Mouse (Mus musculus) cerebellum, adult 11-12 months (tissue): ENCODE measurements at regions not wholly inside any gene's neighbourhood (a gene's known extent, or its start where the extent isn't known, plus 50 kb on each side); places are given as distances from the start of the nearest gene placed in this dataset.
"Not testable (repeated sequence)": the region's sequence is repeated elsewhere in the genome, so short reads cannot be mapped to it uniquely, and the experiment has no call there.

ENCODE experiments used
- DNase-seq: peaks from one replicate; pipeline ENCODE4 v3.0.0; 2022

DNA sequence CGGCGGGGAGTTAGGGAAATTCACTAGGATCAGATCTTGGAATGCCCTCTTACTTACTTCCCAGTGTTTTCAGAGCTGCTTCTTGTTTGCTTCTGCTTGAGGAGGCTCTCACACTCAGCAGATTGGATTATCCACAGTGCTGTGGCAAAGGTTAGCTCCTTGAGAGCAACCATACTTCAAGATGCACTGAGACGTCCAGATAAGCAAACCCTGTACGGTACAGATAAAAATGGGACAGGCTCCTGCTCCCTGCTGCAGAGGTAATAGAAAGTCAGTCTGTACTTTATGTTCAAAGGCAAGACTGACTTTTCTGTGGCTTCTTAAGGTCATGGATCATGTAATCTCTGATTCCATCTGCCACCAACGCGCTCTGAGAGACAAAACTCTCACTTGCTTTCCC lies 414.8 kb upstream of the Ptger4 start:
- DNase-seq = no peak

DNA sequence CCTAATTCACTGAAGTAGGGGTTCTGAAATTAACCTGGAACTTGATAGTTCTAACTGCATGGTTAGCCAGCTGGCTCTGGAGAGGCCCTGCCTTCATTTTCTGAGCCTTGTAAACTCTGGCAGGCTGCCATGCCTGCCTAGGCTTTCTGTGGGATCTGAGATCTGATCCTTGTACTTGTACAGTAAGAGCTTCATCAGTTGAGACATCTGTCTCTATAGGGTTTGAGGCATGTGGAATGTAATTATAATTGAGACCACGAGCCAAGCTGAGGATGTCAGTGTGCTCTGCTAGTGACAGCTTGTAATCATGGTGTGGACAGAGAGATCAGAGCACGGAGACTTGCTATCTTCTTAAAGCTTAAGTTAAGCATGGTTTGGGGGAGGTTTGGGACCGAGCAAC lies 416.8 kb upstream of the Ptger4 start:
- DNase-seq = no peak

DNA sequence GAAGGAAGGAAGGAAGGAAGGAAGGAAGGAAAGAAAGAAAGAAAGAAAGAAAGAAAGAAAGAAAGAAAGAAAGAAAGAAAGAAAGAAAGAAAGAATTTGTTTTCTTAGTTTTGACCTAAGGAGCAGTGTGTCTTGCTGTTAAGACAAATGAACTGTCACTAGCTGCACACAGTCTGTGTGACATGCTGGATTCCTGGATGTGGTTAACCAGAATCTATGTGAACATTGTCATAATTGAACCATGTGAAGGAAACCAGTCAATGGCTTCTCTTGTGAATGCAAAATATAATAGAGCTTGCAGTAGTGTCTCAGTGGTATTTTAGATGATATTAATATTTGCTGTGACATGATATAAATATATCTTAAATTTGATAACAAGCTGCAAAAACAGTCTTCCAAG lies 427.8 kb upstream of the Ptger4 start:
- no peak for DNase-seq

DNA sequence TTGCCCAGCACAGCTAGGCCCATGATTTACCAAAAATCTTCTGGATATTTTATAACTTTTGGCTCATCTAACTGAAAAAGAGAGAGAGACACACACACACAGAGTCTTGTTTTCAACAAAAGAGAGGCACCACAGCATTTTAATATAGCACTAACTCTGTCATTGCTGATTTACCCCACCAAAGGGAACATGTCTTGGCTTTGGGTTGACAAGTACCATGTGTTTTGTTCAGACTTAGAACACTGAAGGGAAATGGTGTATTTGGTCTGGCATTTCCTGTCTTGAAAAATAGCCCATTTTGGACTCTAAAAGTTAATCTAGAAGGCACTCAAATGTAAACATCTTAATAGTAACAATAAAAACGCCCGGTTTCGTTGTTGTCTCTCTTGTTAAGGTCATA lies 432.7 kb upstream of the Ptger4 start:
- DNase-seq = no peak

DNA sequence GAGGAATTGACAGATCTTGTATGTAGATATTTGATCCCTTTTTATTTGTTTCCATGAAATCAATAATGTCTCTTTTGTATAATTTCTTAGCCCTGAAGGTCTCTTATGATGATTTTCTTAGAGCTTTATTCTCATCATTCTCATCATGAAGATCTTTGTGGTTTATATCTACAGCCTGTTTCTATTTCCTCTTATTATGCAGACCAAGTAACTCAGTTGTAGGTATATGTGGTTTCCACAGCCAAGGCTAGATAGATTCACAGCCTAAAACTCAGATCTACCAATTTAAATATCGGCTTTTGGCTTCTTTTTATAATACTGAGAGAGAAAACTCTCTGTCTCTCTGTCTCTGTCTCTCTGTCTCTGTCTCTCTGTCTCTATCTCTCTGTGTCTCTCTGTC lies 449.8 kb upstream of the Ptger4 start:
- DNase-seq = no peak

DNA sequence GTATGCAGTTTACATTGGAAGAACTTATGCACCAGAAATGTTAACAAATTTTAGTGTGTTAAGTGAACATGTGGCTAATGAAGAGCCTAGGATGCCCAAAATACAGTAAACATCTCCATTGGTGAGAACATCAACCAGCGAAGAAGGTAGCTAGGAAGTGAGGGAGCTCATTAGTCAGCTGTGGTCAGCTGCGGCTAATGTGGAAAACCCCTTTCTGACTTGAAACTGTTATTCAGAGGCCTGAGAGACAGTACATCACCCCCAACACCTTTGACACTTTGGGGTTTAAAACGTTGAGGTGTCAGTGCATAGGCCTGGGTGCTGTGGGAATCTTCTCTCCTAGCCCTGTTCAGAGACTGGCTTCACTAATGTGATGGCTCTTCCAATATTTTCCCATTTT lies 451.0 kb upstream of the Ptger4 start:
- DNase-seq = no peak

DNA sequence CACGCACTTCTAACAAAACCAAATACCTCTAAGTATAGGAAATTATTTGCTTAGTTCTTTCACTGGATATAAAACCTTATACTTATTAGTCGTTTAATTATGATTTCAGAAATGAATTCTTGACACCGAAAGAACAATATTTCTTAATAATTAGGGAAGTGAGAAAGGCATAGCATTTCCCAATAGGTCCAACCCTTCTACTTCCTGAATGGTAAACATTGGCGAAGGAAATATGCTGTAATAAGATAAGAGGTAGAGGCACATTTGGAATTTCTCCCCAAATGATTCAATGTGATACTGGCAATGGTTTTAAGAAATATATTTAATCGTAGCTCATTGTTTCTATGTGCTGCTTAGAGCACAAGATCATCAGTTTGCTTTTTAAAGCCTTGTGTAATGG lies 464.5 kb upstream of the Ptger4 start:
- no peak for DNase-seq

DNA sequence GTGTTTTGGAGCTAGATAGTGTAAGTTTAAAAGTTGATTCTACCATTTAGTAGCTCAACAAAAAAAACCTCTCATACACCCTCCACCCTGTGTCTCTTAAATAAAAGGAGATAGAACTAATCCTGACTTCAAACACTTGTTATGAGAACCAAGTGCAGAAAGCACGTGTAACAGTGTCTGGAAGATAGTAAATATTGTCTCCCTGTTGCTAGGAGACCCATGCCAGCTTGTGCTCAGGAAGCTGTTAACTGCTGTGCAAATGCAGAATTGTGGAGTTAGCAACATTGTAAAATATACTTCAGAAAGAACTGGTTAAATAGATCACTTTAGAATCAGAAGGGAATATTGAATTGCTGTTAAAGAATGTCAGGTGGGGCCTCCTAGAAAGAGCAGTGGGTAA lies 496.7 kb upstream of the Ptger4 start:
- no peak for DNase-seq

DNA sequence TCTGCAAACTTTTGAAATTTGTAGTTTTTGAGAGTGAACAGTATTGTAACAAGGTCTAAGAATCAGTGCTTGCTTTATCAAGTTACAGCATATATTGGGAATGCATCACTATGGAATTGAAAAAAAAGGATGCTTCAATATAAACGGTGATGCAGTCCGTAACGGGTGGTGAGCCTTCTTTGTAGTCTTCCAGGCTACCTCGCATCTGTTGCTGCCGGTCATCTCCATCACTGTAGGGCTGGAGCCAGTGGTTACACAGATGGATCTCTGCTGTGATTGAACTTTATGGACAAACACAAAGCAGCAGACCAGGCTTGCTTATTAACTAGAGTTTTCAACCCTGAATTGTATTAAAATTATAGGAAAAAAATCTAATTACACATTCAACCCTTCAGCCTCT lies 499.9 kb upstream of the Ptger4 start:
- no peak for DNase-seq

DNA sequence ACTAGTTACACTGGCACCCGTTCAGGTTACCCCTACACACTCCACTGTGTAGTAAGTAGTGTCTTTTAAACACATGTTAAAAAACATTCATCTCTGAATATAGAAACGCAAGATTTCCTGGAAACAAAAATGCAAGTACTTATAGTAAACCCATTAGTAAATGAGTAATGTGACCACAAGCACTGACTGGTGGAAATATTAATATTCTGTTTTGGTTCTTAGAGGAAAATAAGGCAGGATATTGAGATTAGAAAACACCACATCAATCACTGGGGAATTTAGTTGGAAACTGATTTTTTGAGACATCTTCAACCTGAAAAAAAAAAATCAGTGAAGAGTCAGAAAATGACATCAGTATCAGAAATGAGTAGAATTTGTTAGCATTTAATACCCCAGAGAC lies 514.7 kb upstream of the Ptger4 start:
- DNase-seq = no peak

DNA sequence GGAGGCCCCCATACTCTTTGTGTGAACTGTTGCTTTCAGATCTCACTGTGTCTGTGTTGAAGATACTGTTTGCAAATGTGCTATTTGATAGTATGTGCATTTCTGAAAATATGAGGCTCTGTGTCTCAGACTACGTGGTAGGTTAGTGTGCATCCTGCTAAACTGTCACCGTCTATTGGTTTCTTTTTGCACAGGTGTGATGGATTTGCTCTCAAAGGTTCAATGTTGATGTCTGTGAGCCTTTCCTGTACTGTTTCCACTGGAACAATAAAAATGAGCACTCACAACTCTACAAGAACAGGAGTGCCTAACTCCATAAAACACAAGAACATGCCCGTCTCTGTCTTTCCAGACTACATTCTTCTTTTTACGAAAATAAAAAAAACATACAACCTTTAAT lies 518.2 kb upstream of the Ptger4 start:
- no peak for DNase-seq

DNA sequence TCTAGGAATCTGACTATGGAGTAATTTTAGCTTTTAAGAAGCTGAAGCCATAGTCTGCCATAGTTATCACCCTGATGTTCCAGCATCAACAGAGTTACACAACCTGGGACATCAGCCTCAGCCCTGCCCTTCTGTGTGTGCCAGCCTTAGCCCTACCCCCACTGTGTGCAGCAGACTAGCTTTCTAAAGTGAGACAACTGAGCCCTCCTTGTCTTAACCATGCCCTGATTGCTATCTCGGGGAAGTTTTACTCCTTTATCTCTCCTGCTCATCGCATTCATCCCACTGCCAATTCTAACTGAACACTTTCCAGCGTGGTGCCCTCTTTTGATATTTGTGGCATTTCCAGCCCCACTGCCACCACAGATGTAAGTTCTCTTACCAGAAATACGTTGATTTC lies 522.5 kb upstream of the Dab2 start:
- no peak for DNase-seq

DNA sequence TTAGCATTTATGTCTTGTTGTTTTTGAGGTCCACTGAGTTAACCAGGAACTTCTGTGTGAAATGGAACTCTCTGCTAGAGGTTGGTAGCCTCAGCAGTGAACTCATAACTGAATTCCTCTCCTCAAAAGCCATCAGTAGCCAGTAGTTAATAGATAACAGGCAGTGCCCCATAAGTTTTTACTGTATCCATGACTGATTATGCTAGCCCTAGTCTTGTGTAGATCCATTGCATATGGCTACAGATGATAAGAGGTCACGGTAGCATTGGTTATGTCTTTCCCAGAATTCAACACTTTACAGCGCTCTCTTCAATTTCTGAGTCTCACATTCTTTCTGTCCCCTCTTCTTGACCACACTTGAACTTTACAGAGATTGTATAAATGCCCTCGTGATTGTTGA lies 499.7 kb upstream of the Dab2 start:
- no peak for DNase-seq

DNA sequence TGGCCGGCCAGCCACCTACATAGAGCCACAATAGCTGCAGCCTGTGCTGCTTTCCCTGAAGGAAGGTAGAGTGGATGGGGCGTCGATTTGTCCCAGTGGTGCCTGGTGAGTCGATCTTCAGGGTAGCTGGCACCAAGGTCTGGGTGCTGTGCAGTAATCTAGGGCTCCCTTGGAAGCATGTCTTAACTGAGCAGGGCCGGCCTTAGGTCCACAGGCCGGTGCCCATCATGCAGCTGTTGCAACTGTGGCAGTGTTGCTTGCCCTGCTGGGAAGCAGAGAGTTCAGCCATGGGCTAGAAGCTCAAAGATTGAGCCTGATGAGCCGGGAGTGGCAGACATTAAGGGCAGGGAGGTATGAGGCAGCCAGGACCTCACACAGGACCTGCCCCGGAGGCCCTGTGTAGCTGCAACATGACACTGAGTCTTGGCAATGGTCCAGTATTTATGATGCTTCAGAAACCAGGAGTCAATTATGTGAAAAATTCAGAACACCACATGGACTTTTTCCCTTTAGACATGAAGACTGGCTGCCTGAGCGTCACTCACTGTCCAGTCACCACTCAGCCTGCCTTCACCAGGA lies 488.3 kb upstream of the Dab2 start:
- no peak for DNase-seq

DNA sequence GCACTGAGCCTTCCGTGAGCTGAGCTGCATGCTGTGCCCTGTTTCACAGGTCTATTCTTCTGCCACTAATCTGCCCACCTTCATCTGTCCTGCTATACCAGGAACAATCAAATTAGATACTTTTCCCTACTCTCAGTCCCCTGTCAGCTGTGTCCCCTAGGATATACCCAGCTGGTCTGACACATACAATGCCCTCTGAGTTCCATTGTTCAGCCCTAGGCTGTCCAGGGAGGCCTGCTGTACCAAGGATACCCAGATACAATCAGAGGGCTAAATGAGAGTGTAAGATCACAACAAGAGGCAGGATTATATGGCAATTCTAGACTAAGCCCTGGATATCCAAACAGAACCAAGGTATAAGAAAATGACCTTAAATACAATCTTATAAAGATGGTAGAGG lies 487.6 kb upstream of the Dab2 start:
- no peak for DNase-seq

DNA sequence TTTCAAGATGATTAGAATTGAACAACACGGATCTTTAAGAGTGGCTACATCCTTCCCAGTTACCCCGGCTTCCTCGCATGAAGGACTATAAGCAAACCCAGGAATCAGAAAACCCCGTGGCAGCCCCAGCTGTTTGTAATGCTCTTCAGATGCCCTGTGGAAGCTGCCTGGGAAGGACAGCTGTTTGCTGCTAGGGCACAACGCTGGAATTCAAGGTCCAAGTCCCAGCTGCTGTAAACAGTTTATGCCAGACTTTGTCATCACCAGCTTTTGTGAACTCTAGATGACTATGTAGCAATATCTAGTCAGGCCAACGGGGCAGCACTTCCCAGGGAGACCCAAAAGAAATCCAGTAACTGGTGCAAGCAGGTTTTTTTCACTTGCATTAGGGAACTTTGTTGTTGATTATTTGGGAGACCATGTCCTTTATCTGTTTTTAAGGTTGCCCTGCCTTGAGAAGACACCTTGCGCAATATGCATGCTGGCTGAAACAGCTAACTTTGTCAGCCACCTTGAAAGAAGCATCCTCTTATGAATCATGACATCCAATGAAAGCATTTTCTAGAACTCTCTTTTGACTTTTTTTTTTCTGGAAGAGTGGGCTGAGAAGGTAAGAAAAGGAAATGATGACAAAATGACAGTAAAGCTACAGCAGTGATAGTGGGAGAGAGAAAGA lies 481.5 kb upstream of the Dab2 start:
- no peak for DNase-seq

DNA sequence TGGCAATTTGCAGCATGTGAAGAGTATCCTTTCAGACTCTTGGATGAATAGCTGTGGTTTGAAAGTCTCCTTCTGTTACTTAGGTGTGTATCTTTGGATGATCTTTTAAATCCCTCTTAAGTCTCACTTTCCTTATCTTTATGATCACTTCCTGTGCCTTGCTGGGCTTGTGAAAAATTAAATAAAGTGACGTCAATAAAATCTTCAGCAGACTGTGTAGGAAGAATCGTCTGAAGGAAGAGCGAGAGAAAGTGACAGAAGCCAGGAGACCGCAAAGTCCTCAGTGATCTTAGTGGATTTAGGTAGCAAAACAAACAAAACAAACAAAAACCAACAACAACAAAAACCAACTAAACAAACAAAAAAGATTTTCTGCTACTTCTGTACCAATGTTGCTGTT lies 459.6 kb upstream of the Dab2 start:
- DNase-seq = no peak

DNA sequence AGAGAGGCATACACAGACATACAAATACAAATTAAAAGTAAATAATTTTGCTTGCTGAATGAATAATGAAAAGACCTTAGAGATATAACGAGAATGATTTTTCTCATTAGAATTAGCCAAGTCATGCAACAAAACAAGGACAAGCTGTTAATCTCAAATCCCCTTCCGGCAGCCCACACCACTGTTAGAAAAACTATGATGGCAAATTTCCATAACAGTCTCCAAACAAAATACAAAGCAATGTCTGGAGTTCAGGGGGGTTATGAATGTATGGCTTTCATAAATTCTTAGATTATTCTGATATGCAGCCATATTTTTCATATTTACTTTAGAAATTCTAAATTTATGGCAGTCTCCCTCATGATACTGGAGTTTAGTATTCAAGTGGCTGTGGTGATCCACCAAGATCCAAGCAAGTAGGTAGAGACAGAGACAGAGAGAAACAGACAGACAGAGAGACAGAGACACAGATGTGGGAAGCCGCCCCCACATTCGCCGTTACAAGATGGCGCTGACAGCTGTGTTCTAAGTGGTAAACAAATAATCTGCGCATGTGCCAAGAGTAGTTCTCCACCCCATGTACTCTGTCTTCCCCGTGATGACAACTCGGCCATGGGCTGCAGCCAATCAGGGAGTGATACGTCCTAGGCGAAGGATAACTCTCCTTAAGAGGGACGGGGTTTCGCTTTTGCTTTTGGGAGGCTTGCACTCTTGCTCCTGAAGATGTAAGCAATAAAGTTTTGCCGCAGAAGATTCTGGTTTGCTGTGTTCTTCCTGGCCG lies 458.0 kb upstream of the Dab2 start:
- DNase-seq = not testable (repeated sequence)

DNA sequence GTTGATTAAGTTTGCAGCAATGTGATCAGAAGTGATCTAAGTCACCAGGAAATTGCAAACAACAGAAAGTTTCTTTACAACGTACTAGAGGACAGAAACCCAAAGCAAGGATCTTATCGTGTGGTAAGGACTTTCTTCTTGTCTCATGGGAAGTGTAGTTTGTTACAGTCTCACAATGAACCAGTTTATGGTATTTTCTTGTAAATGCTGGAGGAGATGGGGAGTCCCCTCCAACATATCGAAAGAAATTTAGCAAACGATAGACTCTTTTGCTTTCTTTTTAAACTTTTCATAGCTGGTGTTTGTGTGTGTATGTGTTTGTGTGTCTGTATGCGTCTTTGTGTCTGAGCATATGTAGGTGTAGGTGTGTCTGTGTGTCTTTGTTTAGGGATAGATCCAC lies 453.0 kb upstream of the Dab2 start:
- no peak for DNase-seq

DNA sequence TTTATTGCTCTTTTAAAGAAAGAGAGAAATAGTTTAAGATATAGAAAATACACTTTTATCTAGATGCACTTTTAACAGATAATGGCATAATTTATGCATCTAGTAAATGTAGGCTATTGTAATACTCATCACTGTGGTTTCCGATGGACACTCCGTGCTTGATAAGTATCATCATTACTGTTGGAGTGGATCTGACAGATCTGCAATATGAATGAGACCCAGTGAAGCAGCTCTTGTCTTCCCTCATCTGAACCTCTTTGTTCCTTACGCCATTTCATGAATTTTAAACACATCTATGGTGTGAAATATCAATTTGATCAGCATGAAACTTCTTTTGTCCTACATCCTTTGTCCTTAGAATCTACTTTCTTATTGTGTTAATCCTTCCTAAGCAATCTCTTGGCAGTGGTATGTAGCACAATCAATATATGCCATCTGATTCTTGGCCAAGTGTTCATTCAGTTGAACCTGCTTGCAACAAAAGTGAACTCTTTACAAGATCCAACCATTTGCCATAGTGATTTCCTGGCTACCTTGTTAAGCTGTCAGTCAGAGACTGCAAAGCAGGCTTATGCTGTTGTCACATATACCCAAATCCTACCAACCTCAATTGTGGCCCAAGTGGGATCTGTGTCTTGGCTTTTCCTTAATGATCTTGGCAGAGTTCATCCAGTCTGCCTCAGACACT lies 452.0 kb upstream of the Dab2 start:
- no peak for DNase-seq

DNA sequence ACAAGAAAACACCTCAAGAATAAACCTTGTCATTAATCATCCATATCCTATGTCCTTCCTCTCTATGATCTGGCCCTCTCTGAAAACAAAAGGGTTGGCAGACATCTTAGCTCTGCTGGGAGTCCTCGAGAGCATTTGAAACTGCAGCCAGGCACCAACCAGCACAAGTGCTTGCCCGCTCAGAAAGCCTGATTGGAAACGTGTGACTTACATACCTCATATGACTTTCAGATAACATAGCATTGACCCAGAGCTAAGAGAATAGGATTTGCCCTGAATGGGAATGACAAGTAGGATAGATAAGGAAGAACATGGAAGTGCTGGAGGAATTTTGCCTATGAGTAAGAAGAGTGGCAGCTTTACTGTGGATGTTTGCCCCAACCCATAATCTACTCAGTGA lies 447.1 kb upstream of the Dab2 start:
- DNase-seq = no peak

DNA sequence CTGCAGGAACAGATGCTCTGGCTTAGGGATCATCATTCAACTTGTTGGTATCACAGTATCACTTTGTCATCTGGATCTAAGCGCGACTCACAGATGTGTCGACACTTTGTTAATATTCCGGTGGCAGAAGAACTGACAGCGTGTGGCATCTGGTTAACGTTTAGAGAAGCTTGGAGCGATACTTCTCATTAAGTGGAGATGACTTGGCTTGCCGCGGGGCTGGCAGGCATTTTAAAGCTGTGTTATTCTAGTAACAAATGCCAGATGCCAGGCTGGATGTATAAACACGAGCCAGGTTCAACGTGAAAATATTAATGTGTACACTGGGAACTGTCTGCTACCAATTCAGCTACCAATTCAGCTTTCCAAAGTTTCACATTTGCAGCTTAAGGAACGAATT lies 430.3 kb upstream of the Dab2 start:
- no peak for DNase-seq

DNA sequence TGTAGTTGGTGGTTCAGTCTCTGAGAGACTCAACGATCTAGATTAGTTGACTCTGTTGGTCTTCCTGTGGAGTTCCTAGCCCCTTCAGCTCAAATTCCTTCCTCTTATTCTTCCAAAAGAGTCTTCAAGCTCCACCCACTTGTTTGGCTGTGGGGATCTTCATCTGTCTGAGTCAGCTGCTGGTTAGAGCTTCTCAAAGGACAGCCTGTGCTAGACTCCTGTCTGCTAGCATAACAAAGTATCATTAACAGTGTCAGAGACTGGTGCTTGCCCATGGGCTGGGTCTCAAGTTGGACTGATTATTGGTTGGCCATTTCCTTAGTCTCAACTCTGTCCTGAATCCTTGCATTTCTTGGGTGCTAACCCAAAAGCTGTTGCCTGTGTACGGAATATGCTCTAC lies 429.7 kb upstream of the Dab2 start:
- no peak for DNase-seq

DNA sequence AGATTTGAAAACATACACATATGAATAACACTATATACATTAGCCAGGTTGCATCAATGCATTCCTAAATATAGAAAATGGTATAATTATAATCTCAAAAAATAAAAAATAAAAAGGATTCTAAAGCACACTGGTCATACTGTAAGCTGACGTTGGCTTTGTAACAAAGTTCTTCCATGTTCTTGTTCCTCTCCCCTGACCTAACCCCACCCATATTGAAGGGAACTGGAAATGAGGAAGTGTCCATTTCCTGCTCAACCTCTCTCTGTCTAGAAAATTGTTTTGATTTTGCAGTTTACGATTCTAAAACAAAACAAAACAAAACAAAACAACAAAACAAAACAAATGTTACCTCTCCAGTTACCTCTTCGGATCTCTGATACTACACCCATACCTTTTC lies 427.5 kb upstream of the Dab2 start:
- DNase-seq = no peak
